Mouse (Mus musculus): Measurements from ENCODE around the gene Trat1. TPM values are rescaled to one million over a fixed set of nuclear protein-coding genes. Genes with fewer than 3 reads are reported as not detected.

Gene Trat1
- polyA plus RNA-seq, 1 experiment from 2014 or later = not detected

DNA sequence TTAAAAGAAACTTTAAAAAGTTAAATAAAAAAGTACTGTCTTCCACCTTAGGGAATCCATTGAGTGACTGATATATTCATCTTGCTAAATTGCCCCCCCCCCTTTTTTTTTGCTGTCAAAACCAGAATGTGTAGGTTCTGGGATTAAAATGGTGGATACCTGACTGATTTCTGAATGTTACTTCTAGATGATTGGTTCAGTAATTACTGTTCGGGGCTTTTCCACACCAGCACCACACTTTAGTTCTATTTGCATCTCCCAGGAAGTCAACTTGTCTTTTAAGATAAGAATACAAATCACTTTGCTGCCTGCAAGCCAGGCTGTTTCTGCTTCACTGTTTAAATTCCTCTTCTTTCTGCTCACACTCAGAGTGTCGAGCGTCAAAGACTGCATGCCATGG lies 26.5 kb upstream of the Trat1 start:
- no peaks in the 10 kb centered on the region for H3K27me3 ChIP-seq (replicated peaks; ENCODE audit: control insufficient read depth, insufficient read depth, low read length)
- no peak for DNase-seq (ENCODE audit: low spot score)
- ATAC-seq (replicated peaks; ENCODE audit: low FRiP score, low TSS enrichment, low read depth) = no peak
- H3K27ac ChIP-seq (ENCODE audit: low read depth) = no peak overlapping the region
- H3K36me3 ChIP-seq (ENCODE audit: control insufficient read depth, insufficient read depth, low read length) = no peaks in the 10 kb centered on the region
- no peak overlapping the region for H3K9ac ChIP-seq (ENCODE audit: low read length)
- no peak overlapping the region for H3K4me3 ChIP-seq (ENCODE audit: low read depth, low read length)
- WGBS = 42% methylated on average over 3 of the region's 3 CpGs
- H3K4me1 ChIP-seq (replicated peaks; ENCODE audit: control insufficient read depth, insufficient read depth, low read length) = no peaks in the 10 kb centered on the region
- no peaks in the 10 kb centered on the region for H3K9me3 ChIP-seq (ENCODE audit: control insufficient read depth, low read length)
- H3K4me2 ChIP-seq (ENCODE audit: low read length) = no peak overlapping the region

DNA sequence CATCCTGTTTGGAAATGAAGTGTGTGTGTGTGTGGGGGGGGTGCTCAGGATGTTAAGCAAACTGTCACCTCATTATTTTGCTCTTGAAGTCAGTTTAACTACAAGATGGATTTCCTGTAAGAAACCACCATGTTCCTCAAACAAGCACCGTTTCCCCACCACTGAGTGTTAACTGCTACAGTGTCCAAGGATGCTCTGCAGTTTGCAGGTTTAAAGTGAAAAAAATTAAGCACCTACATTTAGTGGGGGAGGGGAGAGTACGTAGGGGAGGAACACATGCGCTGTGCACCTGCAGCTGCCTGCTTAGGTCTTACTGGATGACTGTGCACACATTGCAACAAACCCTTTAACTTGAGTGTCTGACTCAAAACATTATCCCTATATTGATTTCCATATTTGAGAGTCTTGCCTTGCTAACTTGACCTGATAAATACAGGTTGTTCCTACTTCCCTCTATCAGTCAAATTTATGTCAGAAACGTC lies 16.9 kb upstream of the Trat1 start:
- WGBS = 74% methylated on average over 4 of the region's 4 CpGs
- H3K9me3 ChIP-seq (ENCODE audit: control insufficient read depth, low read length) = no peaks in the 10 kb centered on the region
- H3K4me3 ChIP-seq (ENCODE audit: low read depth, low read length) = no peak overlapping the region
- H3K27ac ChIP-seq (ENCODE audit: low read depth) = no peak overlapping the region
- DNase-seq (ENCODE audit: low spot score) (no peak), ATAC-seq (replicated peaks; ENCODE audit: low FRiP score, low TSS enrichment, low read depth) (no peak)
- H3K36me3 ChIP-seq (ENCODE audit: control insufficient read depth, insufficient read depth, low read length) = no peaks in the 10 kb centered on the region
- H3K9ac ChIP-seq (ENCODE audit: low read length) = no peak overlapping the region
- H3K27me3 ChIP-seq (replicated peaks; ENCODE audit: control insufficient read depth, insufficient read depth, low read length) = no peaks in the 10 kb centered on the region
- no peaks in the 10 kb centered on the region for H3K4me1 ChIP-seq (replicated peaks; ENCODE audit: control insufficient read depth, insufficient read depth, low read length)
- H3K4me2 ChIP-seq (ENCODE audit: low read length) = no peak overlapping the region

DNA sequence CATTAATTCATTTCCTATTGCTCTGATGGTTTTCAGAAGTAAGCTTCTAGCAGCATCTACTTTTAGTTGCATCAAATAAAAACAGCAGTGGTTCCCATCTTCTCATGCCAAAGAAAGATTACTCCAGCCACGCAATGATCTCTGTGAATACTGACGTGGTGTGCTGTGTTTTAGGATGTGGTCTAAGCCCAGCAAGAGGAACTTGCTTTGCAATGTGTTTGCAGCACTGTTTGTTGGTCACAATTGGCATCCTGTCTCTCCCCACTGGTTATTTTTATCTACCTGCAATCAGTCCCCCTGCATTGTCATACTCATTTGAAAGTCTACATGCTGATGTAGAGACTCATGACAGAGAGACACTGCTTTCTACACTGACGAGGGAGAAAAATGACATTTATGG lies 14.4 kb upstream of the Trat1 start:
- Histone ChIP-seq H3K4me2 (ENCODE audit: low read length) (no peak overlapping the region), H3K4me3 (ENCODE audit: low read depth, low read length) (no peak overlapping the region), H3K9ac (ENCODE audit: low read length) (no peak overlapping the region), H3K36me3 (ENCODE audit: control insufficient read depth, insufficient read depth, low read length) (no peaks in the 10 kb centered on the region), H3K27ac (ENCODE audit: low read depth) (no peak overlapping the region), H3K27me3 (replicated peaks; ENCODE audit: control insufficient read depth, insufficient read depth, low read length) (no peaks in the 10 kb centered on the region), H3K4me1 (replicated peaks; ENCODE audit: control insufficient read depth, insufficient read depth, low read length) (no peaks in the 10 kb centered on the region), H3K9me3 (ENCODE audit: control insufficient read depth, low read length) (no peaks in the 10 kb centered on the region)
- WGBS = 70% methylated on average over 3 of the region's 3 CpGs
- no peak for DNase-seq (ENCODE audit: low spot score)
- ATAC-seq (replicated peaks; ENCODE audit: low FRiP score, low TSS enrichment, low read depth) = no peak

DNA sequence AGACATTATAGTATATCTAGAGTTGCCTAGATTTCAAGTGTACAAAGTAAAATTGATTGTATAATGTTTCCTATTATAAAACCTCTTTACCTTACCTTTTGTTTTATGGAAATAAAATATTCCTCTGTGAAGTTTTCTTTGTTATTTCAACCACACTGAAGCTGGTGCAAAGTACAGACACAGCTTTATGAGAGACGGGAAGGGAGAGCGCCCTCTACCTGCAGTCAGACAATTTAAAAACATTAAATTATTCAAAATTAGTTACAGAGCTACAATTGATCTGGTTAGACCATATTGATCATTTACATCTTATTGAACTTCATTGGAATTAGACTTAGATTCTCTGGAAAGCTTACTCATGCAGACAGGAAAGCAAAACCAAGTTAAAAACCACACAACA lies 5.4 kb upstream of the Trat1 start:
- ATAC-seq (replicated peaks; ENCODE audit: low FRiP score, low TSS enrichment, low read depth) (no peak), DNase-seq (ENCODE audit: low spot score) (no peak)
- H3K9ac ChIP-seq (ENCODE audit: low read length) = no peak overlapping the region
- H3K4me3 ChIP-seq (ENCODE audit: low read depth, low read length) = no peak overlapping the region
- no peaks in the 10 kb centered on the region for H3K27me3 ChIP-seq (replicated peaks; ENCODE audit: control insufficient read depth, insufficient read depth, low read length)
- H3K27ac ChIP-seq (ENCODE audit: low read depth) = no peak overlapping the region
- WGBS = 60% methylated on average over 2 of the region's 2 CpGs
- no peaks in the 10 kb centered on the region for H3K9me3 ChIP-seq (ENCODE audit: control insufficient read depth, low read length)
- H3K4me1 ChIP-seq (replicated peaks; ENCODE audit: control insufficient read depth, insufficient read depth, low read length) = no peaks in the 10 kb centered on the region
- H3K4me2 ChIP-seq (ENCODE audit: low read length) = no peak overlapping the region
- H3K36me3 ChIP-seq (ENCODE audit: control insufficient read depth, insufficient read depth, low read length) = no peaks in the 10 kb centered on the region

DNA sequence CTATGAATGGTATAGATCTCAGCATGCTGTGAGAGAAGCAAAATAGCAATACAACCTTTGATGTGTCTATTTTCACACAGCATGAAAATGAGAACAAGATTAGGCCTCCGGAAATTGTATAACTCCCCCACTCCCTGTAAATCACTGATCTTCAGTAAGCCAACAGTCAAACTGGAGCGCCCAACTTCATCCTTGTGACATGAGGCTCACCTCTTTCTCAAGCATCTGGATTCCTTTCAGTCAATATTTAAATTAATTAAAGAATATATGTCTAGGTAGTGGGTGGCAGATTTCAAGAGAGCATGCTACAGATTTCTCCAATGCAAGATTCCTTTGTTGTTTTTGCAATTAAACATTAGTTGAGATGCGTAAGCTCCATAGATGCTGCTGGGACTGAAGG lies 2.6 kb downstream of the Trat1 start:
- Histone ChIP-seq H3K27ac (ENCODE audit: low read depth) (no peak overlapping the region), H3K36me3 (ENCODE audit: control insufficient read depth, insufficient read depth, low read length) (no peaks in the 10 kb centered on the region), H3K9me3 (ENCODE audit: control insufficient read depth, low read length) (no peaks in the 10 kb centered on the region), H3K4me3 (ENCODE audit: low read depth, low read length) (no peak overlapping the region), H3K27me3 (replicated peaks; ENCODE audit: control insufficient read depth, insufficient read depth, low read length) (no peaks in the 10 kb centered on the region), H3K4me1 (replicated peaks; ENCODE audit: control insufficient read depth, insufficient read depth, low read length) (no peaks in the 10 kb centered on the region), H3K4me2 (ENCODE audit: low read length) (no peak overlapping the region), H3K9ac (ENCODE audit: low read length) (no peak overlapping the region)
- DNase-seq (ENCODE audit: low spot score) = no peak
- WGBS = 89% methylated on average over 3 of the region's 3 CpGs
- ATAC-seq (replicated peaks; ENCODE audit: low FRiP score, low TSS enrichment, low read depth) = no peak

DNA sequence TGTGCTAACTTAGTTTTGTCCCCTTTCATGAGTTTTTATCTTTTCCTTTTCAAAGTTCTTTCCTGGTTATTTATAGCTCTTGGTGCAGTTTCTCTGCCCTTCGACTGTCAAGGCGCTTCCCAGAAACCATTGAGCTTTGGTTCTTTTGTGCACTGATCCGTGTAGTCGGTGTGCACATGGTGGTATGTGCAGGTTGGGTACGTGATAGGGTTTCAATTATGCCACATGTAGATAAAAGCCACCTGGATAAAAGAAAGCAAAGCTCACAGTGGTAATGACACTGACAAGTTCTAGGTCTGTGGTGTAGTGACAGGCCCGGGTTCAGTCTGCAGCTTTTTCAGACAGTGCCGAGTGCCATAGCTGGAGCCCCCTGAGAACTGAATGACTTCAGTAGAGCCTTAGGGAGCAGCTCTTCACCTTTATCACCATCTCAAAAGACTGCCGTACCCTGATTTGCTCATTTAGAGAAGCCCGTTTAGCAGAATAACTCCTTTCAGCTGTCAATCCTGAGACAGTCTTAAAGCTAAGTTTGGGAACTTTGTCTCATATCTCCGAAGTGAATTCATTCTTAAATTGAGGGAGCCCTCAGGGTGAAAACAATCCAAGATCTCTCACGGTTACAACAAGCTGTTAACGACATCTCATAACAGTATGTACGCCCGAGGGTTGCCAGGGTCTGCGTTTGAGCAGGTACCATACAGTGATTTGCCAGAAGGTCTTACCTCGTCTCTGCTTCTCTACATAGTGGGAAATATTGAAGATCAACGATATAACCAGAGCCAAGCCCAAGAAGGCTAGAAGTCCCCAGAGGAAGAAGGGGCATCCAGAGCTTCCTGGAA lies 11.0 kb downstream of the Trat1 start:
- Histone ChIP-seq H3K4me1 (replicated peaks; ENCODE audit: control insufficient read depth, insufficient read depth, low read length) (no peaks in the 10 kb centered on the region), H3K9me3 (ENCODE audit: control insufficient read depth, low read length) (no peaks in the 10 kb centered on the region), H3K36me3 (ENCODE audit: control insufficient read depth, insufficient read depth, low read length) (no peaks in the 10 kb centered on the region), H3K4me2 (ENCODE audit: low read length) (no peak overlapping the region), H3K9ac (ENCODE audit: low read length) (no peak overlapping the region), H3K27ac (ENCODE audit: low read depth) (no peak overlapping the region), H3K4me3 (ENCODE audit: low read depth, low read length) (no peak overlapping the region), H3K27me3 (replicated peaks; ENCODE audit: control insufficient read depth, insufficient read depth, low read length) (no peaks in the 10 kb centered on the region)
- WGBS = 81% methylated on average over 17 of the region's 17 CpGs
- ATAC-seq (replicated peaks; ENCODE audit: low FRiP score, low TSS enrichment, low read depth) (no peak), DNase-seq (ENCODE audit: low spot score) (no peak)

DNA sequence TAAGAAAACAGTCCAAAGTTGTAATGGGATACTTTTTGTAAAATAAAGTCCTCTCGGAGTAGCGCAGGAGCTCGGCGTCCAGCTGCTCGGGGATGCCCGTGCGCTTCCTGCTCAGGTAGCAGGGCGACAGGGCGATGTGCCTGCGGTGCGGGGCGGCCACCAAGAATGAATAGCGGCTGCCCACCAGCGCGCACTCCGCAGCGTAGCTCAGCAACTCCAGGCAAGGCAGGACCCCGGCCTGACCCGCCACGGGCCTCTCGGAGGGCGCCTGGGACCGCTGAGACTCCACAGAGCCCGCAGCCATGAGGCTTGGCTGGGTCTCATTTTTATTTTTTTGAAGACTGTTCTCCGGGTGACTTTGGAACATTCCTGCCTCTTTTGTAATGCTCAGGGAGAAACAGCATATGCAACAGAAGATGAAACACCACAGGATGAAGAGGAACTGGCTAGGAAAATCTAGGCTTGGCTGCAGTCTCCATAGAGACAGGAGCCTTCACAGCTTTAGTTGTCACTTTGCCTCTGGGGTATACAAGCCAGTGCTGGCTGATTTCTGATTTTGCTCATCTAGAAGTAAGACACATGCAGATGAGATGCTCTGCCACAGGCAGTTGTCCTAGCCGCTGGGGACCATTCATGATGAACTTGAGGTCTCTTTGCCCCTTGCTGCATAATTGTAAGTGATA lies 21.5 kb downstream of the Trat1 start:
- no peak overlapping the region for H3K4me3 ChIP-seq (ENCODE audit: low read depth, low read length)
- no peak for ATAC-seq (replicated peaks; ENCODE audit: low FRiP score, low TSS enrichment, low read depth)
- no peak for DNase-seq (ENCODE audit: low spot score)

DNA sequence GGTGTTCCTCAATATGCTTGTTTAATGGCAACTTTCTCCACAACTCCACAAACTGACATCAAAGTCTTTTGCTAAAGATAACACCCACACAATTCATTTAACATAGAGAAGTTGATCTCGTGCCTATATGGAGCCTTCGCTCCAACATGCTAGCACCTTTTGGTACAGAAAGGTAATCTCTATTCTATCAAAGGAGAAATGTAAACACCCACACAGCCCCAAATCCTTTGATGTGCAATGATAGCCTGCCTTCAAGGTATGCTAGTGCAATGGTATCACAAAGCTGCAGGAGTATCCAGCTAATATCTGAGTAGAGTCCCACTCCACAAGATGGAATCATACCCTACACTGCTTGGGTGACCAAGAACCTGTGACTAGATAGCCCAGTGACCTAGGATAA lies 26.4 kb downstream of the Trat1 start:
- DNase-seq (ENCODE audit: low spot score) = no peak
- H3K9ac ChIP-seq (ENCODE audit: low read length) = no peak overlapping the region

More for the DNA sequence above, 21.5 kb downstream of the Trat1 start:
- H3K9me3 ChIP-seq (ENCODE audit: control insufficient read depth, low read length) = no peaks in the 10 kb centered on the region
- H3K9ac ChIP-seq (ENCODE audit: low read length) = no peak overlapping the region
- no peaks in the 10 kb centered on the region for H3K36me3 ChIP-seq (ENCODE audit: control insufficient read depth, insufficient read depth, low read length)
- WGBS = 13% methylated on average over 26 of the region's 26 CpGs
- no peak overlapping the region for H3K27ac ChIP-seq (ENCODE audit: low read depth)
- H3K4me2 ChIP-seq (ENCODE audit: low read length) = peak overlapping the region; percentile 43
- no peaks in the 10 kb centered on the region for H3K4me1 ChIP-seq (replicated peaks; ENCODE audit: control insufficient read depth, insufficient read depth, low read length)
- 0 out of 2 replicates have a peak, but pooled peaks cover 4% of the 10 kb centered on the region for H3K27me3 ChIP-seq (replicated peaks; ENCODE audit: control insufficient read depth, insufficient read depth, low read length)

More for the DNA sequence above, 26.4 kb downstream of the Trat1 start:
- H3K4me1 ChIP-seq (replicated peaks; ENCODE audit: control insufficient read depth, insufficient read depth, low read length) = no peaks in the 10 kb centered on the region
- no peak overlapping the region for H3K4me3 ChIP-seq (ENCODE audit: low read depth, low read length)
- H3K27me3 ChIP-seq (replicated peaks; ENCODE audit: control insufficient read depth, insufficient read depth, low read length) = 0 out of 2 replicates have a peak, but pooled peaks cover 2% of the 10 kb centered on the region
- 68% methylated on average over 2 of the region's 2 CpGs for WGBS
- H3K27ac ChIP-seq (ENCODE audit: low read depth) = no peak overlapping the region
- H3K9me3 ChIP-seq (ENCODE audit: control insufficient read depth, low read length) = no peaks in the 10 kb centered on the region
- no peak overlapping the region for H3K4me2 ChIP-seq (ENCODE audit: low read length)
- no peaks in the 10 kb centered on the region for H3K36me3 ChIP-seq (ENCODE audit: control insufficient read depth, insufficient read depth, low read length)
- ATAC-seq (replicated peaks; ENCODE audit: low FRiP score, low TSS enrichment, low read depth) = no peak

Measured in intestine, embryonic 14.5 days (tissue).